ENCODE assay signal across 27 mouse cellular contexts in the genomic region with DNA sequence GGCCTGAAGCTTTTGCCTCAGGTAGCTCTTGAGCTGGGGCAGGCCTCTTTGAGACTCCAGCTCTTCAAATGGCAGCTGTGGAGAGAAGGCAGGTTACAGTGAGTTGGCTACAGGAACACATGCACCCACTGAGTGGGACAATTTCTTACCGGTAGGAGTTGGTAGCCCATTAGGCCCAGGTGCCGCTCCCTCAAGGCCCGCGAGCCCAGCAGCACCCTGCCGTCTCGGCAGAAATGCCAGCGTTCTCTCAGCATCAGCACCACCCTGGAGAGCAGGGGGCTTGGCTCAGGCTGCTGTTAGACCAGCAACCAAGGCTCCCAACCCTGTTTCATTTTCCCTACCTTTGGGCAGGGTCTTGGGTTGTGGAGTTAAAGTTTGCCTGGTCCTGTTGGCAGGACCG.
"Had no signal": no experiment of that assay in that cellular context is flagged by ENCODE, and none has a peak within 500 bp of the region (broad histone marks: within the 10 kb centered on the region; RNA-seq: fewer than 3 reads in every experiment).

No protein-coding gene starts in this region.

- DNase-seq: left cerebral cortex, postnatal 4 days; liver; liver, embryonic 13.5 days; liver, postnatal 0 days; lung, adult 18-20 months; lung, adult 2 months; lung, embryonic 14.5 days; lung, postnatal 10 days; lung, postnatal 14 days; lung, postnatal 36 days; lung, postnatal 4 days; midbrain, embryonic 14.5 days had no signal

- H3K27me3 ChIP-seq: limb, embryonic 12.5 days; limb, embryonic 13.5 days; limb, embryonic 15.5 days; liver, embryonic 12.5 days; liver, embryonic 13.5 days; liver, embryonic 15.5 days; lung, embryonic 15.5 days; megakaryocyte, embryonic 14.5 days; midbrain, embryonic 12.5 days; midbrain, embryonic 13.5 days; midbrain, embryonic 15.5 days; neural tube, embryonic 12.5 days had no signal

- H3K4me2 ChIP-seq: limb, embryonic 12.5 days; limb, embryonic 13.5 days; limb, embryonic 15.5 days; liver, embryonic 11.5 days; liver, embryonic 12.5 days; liver, embryonic 13.5 days; liver, embryonic 15.5 days; lung, embryonic 14.5 days; lung, embryonic 15.5 days; midbrain, embryonic 11.5 days; midbrain, embryonic 12.5 days; midbrain, embryonic 13.5 days; midbrain, embryonic 15.5 days; neural tube, embryonic 12.5 days had no signal

- H3K4me3 ChIP-seq: limb, embryonic 10.5 days; limb, embryonic 12.5 days; limb, embryonic 13.5 days; limb, embryonic 15.5 days; liver, embryonic 12.5 days; liver, embryonic 13.5 days; liver, embryonic 15.5 days; lung, embryonic 15.5 days; megakaryocyte, embryonic 14.5 days; midbrain, embryonic 10.5 days; midbrain, embryonic 12.5 days; midbrain, embryonic 13.5 days; midbrain, embryonic 15.5 days; neural tube, embryonic 12.5 days had no signal
